Mouse (Mus musculus) cerebellum, adult (tissue): ENCODE results near the gene Zc3h12c.
A peak's percentile ranks its signal among the peaks of the same experiment; 100 is the strongest.

Experiments used
- ATAC-seq: cut with Nextera tagmentation; 2 replicates; pipeline ENCODE4 v1.9.2; 2017; ENCODE audit warnings: mild to moderate bottlenecking, moderate library complexity, mixed read lengths; ENCODE audit not compliant: insufficient number of reproducible peaks, low FRiP score, low TSS enrichment

Gene Zc3h12c

GRCm38 (mm10) chr9:52167863-52168685 lies at the start of gene Zc3h12c:
Gene Zc3h12c (minus strand): TSS chr9:52168572.
- peak; percentile 64 for ATAC-seq

DNA sequence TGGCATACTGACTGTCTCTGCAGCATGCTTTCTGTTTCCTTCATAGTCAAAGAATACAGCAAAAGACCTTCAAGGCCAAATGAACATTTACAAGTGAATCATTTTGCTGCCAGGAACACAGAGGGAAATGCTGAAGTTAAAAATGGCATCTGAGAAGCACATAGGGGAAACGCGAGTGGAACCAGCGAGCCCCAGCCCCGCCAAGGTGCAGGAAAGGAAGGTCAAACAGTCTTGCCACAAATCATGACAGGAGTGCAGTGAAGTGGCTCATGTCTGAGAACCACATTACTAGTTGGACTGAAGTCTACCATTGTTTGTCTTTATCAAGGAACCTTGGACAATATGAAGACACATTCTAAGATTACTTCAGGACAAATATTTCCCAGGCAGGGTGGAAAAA lies 49.3 kb upstream of the Zc3h12c start:
- ATAC-seq = no peak

GRCm38 (mm10) chr9:52215291-52215690 lies 46.9 kb upstream of the Zc3h12c start:
- ATAC-seq = no peak

DNA sequence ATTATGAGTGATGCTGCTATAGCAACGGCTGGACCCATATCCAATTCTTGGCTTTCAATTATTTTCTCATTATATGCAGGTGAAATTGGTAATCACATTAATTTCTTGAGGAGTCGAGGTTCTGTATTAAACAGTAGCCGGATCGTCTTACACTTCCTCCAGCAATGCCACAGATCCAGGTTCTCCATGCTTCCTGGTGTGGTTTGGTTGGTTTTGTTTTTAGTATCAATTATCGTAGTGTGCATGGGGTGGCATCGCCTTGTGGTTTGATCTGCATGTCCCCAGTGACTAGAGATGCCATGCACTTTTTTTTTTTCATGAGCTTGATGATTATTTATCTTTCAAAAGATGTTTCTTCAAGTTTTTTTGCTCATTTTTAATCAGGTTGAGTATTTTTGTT lies 44.0 kb upstream of the Zc3h12c start:
- no peak for ATAC-seq

GRCm38 (mm10) chr9:52208510-52209030 lies 40.2 kb upstream of the Zc3h12c start:
- no peak for ATAC-seq

DNA sequence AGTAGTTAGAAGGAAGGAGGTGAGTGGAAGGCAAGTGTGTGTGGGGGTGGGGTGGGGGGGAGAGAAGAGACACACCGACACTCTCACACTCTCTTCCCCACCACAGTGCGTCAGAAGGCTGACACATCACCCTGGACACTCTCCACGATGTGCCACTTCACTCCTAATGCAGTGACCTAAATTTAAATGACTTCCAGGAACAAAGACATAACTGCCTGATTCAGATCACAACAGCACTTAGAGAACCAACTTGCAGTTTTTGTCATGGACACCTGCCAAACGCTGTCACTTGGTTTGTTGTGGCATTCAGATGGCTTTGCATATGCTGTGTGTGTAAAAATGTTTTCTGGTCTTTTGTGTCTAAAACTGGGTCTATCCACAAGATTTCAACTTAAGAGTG lies 34.8 kb upstream of the Zc3h12c start:
- no peak for ATAC-seq

DNA sequence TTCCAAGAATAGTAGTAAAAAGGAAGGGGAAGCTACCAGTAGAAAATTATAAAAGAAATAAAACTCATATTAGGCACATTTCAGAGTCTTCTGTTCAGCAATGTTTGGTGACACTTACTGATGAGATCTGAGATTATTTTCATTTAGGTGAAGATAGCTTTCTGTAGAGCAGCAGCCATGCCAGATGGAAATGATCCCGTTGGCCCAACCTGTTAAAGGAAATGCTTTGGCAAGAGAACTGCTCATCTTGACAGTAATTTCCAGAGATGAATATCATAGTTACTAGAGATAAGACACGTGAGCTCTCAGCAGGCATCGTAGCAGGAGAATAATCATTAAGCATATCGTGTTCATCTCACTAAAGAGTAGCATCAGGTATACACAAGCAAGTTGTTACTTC lies 31.9 kb upstream of the Zc3h12c start:
- no peak for ATAC-seq

- ATAC-seq = no peak
These were observed 27.5 kb upstream of the Zc3h12c start for GRCm38 (mm10) chr9:52195853-52196252.

DNA sequence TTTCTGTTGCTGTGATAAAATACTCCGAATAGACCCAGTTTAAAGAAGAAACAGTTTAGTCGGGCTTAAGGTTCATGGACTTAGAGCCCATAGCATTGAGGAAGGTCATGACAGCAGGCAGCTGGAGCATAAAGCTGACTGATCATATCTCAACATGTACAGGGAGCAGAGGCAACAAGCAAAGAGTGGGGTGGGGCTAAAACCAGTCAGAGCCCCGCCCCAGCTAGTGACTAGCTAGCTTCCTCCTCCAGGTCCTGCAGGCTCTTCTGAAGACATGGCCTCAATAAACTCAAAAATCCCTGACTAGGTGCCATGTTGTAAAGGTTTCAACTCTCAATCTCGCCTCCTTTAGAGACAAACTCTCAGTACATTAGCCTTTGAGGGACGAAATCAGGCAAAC lies 25.5 kb upstream of the Zc3h12c start:
- ATAC-seq = no peak

DNA sequence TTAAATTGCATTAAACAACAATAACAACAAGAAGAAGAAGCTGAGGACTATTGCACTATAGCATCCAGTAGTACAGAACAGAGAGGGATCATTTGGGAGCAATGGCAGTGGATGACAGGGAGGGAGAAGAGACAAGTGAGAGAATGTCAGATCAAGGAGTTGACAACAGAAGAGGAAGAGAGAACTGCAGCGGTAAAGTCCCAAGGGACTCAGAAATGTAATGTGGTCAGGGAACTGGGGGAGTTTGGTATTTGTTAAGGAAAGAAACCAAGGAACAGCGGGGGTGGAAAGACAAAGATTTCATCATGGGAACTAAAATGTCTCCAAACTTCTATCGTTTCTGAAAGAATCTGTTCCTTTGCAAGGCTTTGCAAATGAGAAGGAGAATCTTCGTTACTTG lies 22.5 kb upstream of the Zc3h12c start:
- no peak for ATAC-seq

DNA sequence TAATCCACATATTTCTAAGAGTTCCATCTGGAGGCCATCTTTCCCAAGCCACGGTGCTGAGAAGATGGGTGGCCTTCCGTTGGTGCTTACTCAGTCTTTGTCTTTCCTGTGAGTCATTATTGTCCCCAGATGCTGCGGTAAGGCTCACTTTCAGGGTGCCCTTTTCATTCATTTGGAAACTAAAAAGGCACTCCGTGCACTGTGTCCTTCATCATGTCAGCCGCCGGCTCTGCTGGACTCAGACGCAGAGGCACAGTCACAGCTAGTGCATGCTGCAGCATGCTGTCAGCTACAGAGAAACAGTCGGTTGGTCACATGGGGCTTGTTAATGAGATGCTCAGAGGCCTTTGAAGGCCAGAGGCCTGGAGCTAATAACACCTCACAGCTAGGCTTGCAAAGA lies 19.7 kb upstream of the Zc3h12c start:
- ATAC-seq = no peak

- ATAC-seq = no peak
These were observed 18.0 kb upstream of the Zc3h12c start for GRCm38 (mm10) chr9:52186296-52186941.

- no peak for ATAC-seq
These were observed 13.0 kb upstream of the Zc3h12c start for GRCm38 (mm10) chr9:52181419-52181818.

DNA sequence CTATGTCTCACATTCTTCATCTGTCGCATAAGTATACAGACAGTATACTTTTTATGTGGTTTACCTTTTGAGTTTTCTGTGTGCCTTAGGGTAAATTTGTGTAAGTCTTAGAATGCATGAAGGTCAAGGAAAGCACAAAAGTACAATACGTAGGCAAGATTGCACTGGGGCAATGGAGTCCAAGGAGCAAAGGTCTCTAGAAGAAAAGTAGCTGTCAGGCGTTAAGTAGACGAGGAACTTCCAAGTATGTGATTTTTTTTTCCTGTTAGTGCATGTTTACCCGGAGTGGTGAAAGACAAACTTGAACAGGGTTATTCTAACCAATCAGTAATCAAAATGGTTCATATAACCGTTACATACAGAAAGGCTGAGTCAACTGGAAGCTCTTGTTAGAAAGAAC lies 12.5 kb upstream of the Zc3h12c start:
- no peak for ATAC-seq

DNA sequence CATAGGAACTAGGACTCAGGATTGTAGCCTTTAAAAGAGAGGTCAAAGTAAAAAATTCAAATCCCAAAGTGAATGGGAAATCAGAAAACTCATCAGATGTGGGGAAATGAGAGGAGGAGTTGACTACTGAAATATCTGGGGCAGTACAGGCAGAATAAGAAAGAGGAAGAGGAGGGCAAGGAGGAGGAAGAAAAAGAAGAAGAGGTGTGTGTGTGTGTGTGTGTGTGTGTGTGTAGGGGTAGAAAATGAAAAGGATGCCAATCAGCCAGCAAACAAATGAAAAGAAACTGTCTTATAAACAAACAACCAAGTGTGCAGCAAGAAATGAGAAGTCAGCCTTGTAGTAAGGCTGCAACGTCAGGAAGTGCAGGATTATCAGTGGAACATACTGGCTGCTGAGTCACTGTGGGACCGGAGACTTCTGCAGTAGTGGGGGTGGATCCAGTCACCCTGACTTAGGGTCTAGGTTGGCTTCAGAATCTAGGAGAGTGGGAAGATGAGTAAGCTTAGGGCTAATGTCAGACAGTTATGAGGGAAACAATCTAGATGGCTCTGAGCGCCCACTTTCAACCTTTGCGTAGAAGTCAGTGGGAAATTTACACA lies 7.0 kb upstream of the Zc3h12c start:
- no peak for ATAC-seq

- ATAC-seq = no peak
These were observed 6.3 kb upstream of the Zc3h12c start for GRCm38 (mm10) chr9:52174671-52175111.

- no peak for ATAC-seq
These were observed 5.6 kb upstream of the Zc3h12c start for GRCm38 (mm10) chr9:52173937-52174336.

GRCm38 (mm10) chr9:52172550-52172949 lies 4.2 kb upstream of the Zc3h12c start:
- no peak for ATAC-seq

- ATAC-seq = no peak
These were observed 2.3 kb upstream of the Zc3h12c start for GRCm38 (mm10) chr9:52170671-52171070.

DNA sequence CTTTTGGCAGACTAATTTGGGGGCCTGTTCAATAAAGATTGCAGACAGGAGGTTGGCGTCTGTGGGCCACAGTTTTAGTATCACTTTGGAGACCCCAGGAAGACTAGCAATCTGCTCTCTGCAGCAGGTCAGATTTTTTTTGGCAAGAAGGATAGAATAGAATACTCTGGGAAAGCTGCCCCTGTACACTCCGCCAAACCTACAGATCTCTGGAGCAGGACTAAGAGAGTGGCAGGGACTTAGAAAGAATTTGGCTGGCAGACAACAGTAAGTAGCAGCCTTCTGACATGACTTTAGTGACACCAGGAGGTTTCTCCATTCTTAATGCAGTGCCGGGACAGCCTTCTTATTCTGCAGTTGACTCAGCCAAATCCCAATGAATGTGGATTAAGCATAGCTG lies 1.8 kb upstream of the Zc3h12c start:
- no peak for ATAC-seq

DNA sequence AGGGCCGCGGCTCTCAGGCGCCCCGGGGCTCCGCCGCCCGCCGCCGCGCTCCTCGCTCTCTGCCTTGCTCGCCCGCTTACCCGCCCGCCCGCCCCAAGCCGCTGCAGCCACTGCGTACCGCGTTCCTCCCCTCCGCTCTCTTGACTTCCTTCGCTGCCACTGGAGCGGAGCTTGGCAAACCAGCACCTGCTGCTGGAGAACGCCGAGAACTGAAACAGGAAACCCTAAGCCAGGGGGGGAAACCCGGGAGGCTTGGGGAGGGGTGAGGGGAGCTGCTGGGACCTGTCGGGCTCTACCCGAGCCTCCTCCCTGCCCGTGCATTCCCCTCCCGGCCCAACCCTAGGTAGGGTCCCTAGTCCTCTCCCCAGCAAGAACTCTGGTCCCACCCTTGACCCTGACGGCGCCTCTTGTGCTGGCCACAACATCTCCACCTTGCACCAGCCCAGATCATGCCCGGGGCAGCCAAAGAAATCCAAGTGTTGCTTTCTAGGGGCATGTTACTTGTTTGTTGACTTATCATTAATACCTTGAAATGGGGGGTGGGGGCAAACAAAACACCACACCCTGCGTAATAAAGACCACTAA lies 406 bp upstream of the Zc3h12c start:
- ATAC-seq = peak; percentile 74
